Mouse (Mus musculus): ENCODE results near the gene Olfr1356. TPM values are rescaled to one million over a fixed set of nuclear protein-coding genes. Genes with fewer than 3 reads are reported as not detected.
"Not testable (repeated sequence)": the region's sequence is repeated elsewhere in the genome, so short reads cannot be mapped to it uniquely, and the experiment has no call there.

Olfr1356 gene
- not detected in 2 replicates for polyA plus RNA-seq (2014; fragmentation: Nextera tagmentation; extraction: Ambion mirVana)

GRCm38 (mm10) chr10:78852066-78852465 is at the start of gene Olfr1356:
Gene Olfr1356, minus strand, starts transcription at chr10:78852166.
- Histone ChIP-seq H3K9me3 (replicated peaks; ENCODE audit: control insufficient read depth, low read length) (no peaks in the 10 kb centered on the region), H3K4me1 (ENCODE audit: control insufficient read depth, insufficient read depth, low read length) (no peaks in the 10 kb centered on the region), H3K27ac (ENCODE audit: low read depth, low read length) (no peak within 1 kb of the TSS), H3K27me3 (replicated peaks; ENCODE audit: control insufficient read depth, insufficient read depth, low read length) (no peaks in the 10 kb centered on the region), H3K9ac (ENCODE audit: low read length) (no peak within 1 kb of the TSS), H3K4me3 (ENCODE audit: low read depth, low read length) (no peak within 1 kb of the TSS), H3K36me3 (ENCODE audit: control insufficient read depth, insufficient read depth, low read length) (no peaks in the 10 kb centered on the region), H3K4me2 (ENCODE audit: low read length) (no peak within 1 kb of the TSS)
- no peak for DNase-seq (ENCODE audit: low spot score)
- ATAC-seq = no peak
- WGBS = 86% methylated on average over 2 of the region's 2 CpGs

GRCm38 (mm10) chr10:78875240-78875639 is 23.3 kb upstream of the Olfr1356 start, which contains the start of gene Olfr1355:
Gene Olfr1355, plus strand, starts transcription at chr10:78875540.
- Histone ChIP-seq H3K27me3 (replicated peaks; ENCODE audit: control insufficient read depth, insufficient read depth, low read length) (no peaks in the 10 kb centered on the region), H3K36me3 (ENCODE audit: control insufficient read depth, insufficient read depth, low read length) (no peaks in the 10 kb centered on the region), H3K4me1 (ENCODE audit: control insufficient read depth, insufficient read depth, low read length) (no peaks in the 10 kb centered on the region), H3K27ac (ENCODE audit: low read depth, low read length) (no peak within 1 kb of the TSS), H3K9me3 (replicated peaks; ENCODE audit: control insufficient read depth, low read length) (no peaks in the 10 kb centered on the region), H3K4me3 (ENCODE audit: low read depth, low read length) (no peak within 1 kb of the TSS), H3K4me2 (ENCODE audit: low read length) (no peak within 1 kb of the TSS), H3K9ac (ENCODE audit: low read length) (no peak within 1 kb of the TSS)
- ATAC-seq (no peak), DNase-seq (ENCODE audit: low spot score) (no peak)
- 83% methylated on average over 2 of the region's 2 CpGs for WGBS

- H3K36me3 ChIP-seq (ENCODE audit: control insufficient read depth, insufficient read depth, low read length); H3K4me2 ChIP-seq (ENCODE audit: low read length); H3K4me1 ChIP-seq (ENCODE audit: control insufficient read depth, insufficient read depth, low read length); H3K4me3 ChIP-seq (ENCODE audit: low read depth, low read length); DNase-seq (ENCODE audit: low spot score); H3K9ac ChIP-seq (ENCODE audit: low read length); H3K27ac ChIP-seq (ENCODE audit: low read depth, low read length); H3K9me3 ChIP-seq (replicated peaks; ENCODE audit: control insufficient read depth, low read length); H3K27me3 ChIP-seq (replicated peaks; ENCODE audit: control insufficient read depth, insufficient read depth, low read length); ATAC-seq: not testable (repeated sequence)
- WGBS = 92% methylated on average over 12 of the region's 12 CpGs
Observed at GRCm38 (mm10) chr10:78840456-78840855, 11.5 kb downstream of the Olfr1356 start.

DNA sequence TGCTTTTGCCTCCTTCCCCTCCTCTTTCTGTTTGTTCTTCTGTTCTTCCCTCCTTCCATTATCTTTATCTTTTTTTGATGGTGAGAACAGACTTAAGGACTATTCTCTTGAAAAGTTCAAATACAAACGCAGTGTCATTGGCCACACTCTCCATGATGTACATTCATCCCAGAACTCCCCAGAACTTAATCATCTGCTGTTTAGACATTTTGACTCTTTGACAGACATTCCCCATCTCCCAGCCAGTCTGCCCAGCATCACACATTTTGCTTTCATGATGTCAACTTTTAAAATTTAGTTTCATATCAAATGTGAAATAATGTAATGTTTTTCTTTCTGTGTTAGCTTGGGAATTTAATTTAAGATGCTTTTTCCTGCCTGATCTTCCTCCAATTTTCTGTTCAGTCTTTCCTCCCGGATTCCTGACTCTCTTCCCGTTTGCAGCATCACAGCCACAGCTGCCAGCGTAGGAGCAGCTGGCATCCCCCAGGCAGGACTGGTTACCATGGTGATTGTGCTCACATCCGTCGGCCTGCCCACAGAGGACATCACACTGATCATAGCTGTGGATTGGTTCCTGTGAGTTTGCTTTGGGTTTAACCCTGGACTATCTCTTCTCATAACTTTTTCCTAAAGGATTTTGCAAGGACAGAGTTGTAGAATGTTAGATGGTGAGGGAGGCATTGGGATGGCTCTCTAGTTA is 39.5 kb downstream of the Olfr1356 start:
- no peaks in the 10 kb centered on the region for H3K4me1 ChIP-seq (ENCODE audit: control insufficient read depth, insufficient read depth, low read length)
- H3K4me2 ChIP-seq (ENCODE audit: low read length) = no peak overlapping the region
- WGBS = 43% methylated on average over 6 of the region's 6 CpGs
- ATAC-seq = peak; percentile 88; the same call in 1 of the 2 replicates
- no peak overlapping the region for H3K27ac ChIP-seq (ENCODE audit: low read depth, low read length)
- no peaks in the 10 kb centered on the region for H3K27me3 ChIP-seq (replicated peaks; ENCODE audit: control insufficient read depth, insufficient read depth, low read length)
- DNase-seq (ENCODE audit: low spot score) = peak; percentile 67
- no peak overlapping the region for H3K4me3 ChIP-seq (ENCODE audit: low read depth, low read length)
- no peak overlapping the region for H3K9ac ChIP-seq (ENCODE audit: low read length)
- no peaks in the 10 kb centered on the region for H3K9me3 ChIP-seq (replicated peaks; ENCODE audit: control insufficient read depth, low read length)
- H3K36me3 ChIP-seq (ENCODE audit: control insufficient read depth, insufficient read depth, low read length) = no peaks in the 10 kb centered on the region

DNA sequence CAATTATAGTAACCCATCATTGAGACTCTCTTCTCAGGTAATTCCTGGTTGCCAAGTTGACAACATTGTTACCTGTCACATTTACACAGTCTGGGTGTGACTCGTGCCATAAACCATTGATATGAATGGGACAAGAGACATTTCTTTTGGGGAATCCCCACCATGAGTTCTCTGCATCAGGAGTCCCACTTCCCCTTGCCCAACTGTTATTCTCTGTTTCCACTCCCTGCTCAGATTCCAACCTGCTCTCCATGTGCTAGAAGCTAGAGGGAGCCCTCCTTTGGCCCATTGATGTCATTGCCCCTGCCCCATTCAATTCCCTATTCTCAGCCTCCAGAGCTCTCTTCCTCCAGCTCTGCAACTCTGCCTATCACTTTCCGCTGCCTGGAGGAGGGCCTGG is 50.5 kb downstream of the Olfr1356 start:
- Histone ChIP-seq H3K27ac (ENCODE audit: low read depth, low read length) (no peak overlapping the region), H3K27me3 (replicated peaks; ENCODE audit: control insufficient read depth, insufficient read depth, low read length) (no peaks in the 10 kb centered on the region), H3K9me3 (replicated peaks; ENCODE audit: control insufficient read depth, low read length) (no peaks in the 10 kb centered on the region), H3K4me1 (ENCODE audit: control insufficient read depth, insufficient read depth, low read length) (no peaks in the 10 kb centered on the region), H3K36me3 (ENCODE audit: control insufficient read depth, insufficient read depth, low read length) (no peaks in the 10 kb centered on the region), H3K4me2 (ENCODE audit: low read length) (no peak overlapping the region), H3K4me3 (ENCODE audit: low read depth, low read length) (no peak overlapping the region), H3K9ac (ENCODE audit: low read length) (no peak overlapping the region)
- 88% methylated on average over 2 of the region's 2 CpGs for WGBS
- ATAC-seq = no peak
- DNase-seq (ENCODE audit: low spot score) = no peak

Other genes starting within 250 kb of the Olfr1356 start
- gene Olfr1357, start 234.1 kb downstream of the Olfr1356 start, polyA plus RNA-seq (2014; fragmentation: Nextera tagmentation; extraction: Ambion mirVana) = not detected in 2 replicates
- gene Casp14, start 133.9 kb downstream of the Olfr1356 start, polyA plus RNA-seq (2014; fragmentation: Nextera tagmentation; extraction: Ambion mirVana) = not detected in 2 replicates
- 0.17 and 0.24 TPM in 2 replicates for gene Ccdc105, start 99.1 kb downstream of the Olfr1356 start, polyA plus RNA-seq (2014; fragmentation: Nextera tagmentation; extraction: Ambion mirVana)
- gene Slc1a6, start 71.7 kb downstream of the Olfr1356 start, polyA plus RNA-seq (2014; fragmentation: Nextera tagmentation; extraction: Ambion mirVana) = 2.9 and 3.4 TPM in 2 replicates
- not detected in 2 replicates for gene Olfr1355, start 23.4 kb upstream of the Olfr1356 start, polyA plus RNA-seq (2014; fragmentation: Nextera tagmentation; extraction: Ambion mirVana)
- gene Olfr1354, start 61.0 kb upstream of the Olfr1356 start, polyA plus RNA-seq (2014; fragmentation: Nextera tagmentation; extraction: Ambion mirVana) = not detected in 2 replicates
- gene Olfr8, start 98.5 kb upstream of the Olfr1356 start, polyA plus RNA-seq (2014; fragmentation: Nextera tagmentation; extraction: Ambion mirVana) = not detected in 2 replicates
- gene Olfr1353, start 111.1 kb upstream of the Olfr1356 start, polyA plus RNA-seq (2014; fragmentation: Nextera tagmentation; extraction: Ambion mirVana) = not detected in 2 replicates
- gene Olfr1352, start 128.9 kb upstream of the Olfr1356 start, polyA plus RNA-seq (2014; fragmentation: Nextera tagmentation; extraction: Ambion mirVana) = not detected in 2 replicates
- not detected in 2 replicates for gene Olfr1351, start 160.3 kb upstream of the Olfr1356 start, polyA plus RNA-seq (2014; fragmentation: Nextera tagmentation; extraction: Ambion mirVana)
- not detected in 2 replicates for gene Olfr57, start 176.6 kb upstream of the Olfr1356 start, polyA plus RNA-seq (2014; fragmentation: Nextera tagmentation; extraction: Ambion mirVana)
- 50.9 and 63.9 TPM in 2 replicates for gene 2610008E11Rik, start 245.4 kb upstream of the Olfr1356 start, polyA plus RNA-seq (2014; fragmentation: Nextera tagmentation; extraction: Ambion mirVana)